Mouse (Mus musculus): ENCODE measurements around the gene Zfp385a. TPM values are rescaled to one million over a fixed set of nuclear protein-coding genes. Genes with fewer than 3 reads are reported as not detected.

Zfp385a gene
- polyA plus RNA-seq, 1 experiment = 26.8 TPM

- no peak within 1 kb of the TSS for H3K27ac ChIP-seq (ENCODE audit: insufficient read depth, low read length)
- H3K4me1 ChIP-seq (ENCODE audit: control insufficient read depth, insufficient read depth, low read length) = peaks cover 1% of the 10 kb centered on the region
- no peaks in the 10 kb centered on the region for H3K27me3 ChIP-seq (ENCODE audit: control insufficient read depth, insufficient read depth, low read length, poor library complexity, severe bottlenecking)
- H3K36me3 ChIP-seq (ENCODE audit: control insufficient read depth, insufficient read depth, low read length, poor library complexity, severe bottlenecking) = no peaks in the 10 kb centered on the region
- no peaks in the 10 kb centered on the region for H3K9me3 ChIP-seq (replicated peaks; ENCODE audit: control insufficient read depth, insufficient read depth, low read length, poor library complexity, severe bottlenecking)
- H3K9ac ChIP-seq (ENCODE audit: low read depth, poor library complexity, severe bottlenecking) = no peak within 1 kb of the TSS
- TF ChIP-seq EP300 (IDR thresholded peaks at IDR 0.05; ENCODE audit: insufficient read depth, low read depth, low read length) (no peak), CTCF (IDR thresholded peaks at IDR 0.05; ENCODE audit: low read depth, low read length) (no peak), POLR2A (IDR thresholded peaks at IDR 0.05; ENCODE audit: insufficient read depth, low read length) (no peak)
- no peak within 1 kb of the TSS for H3K4me3 ChIP-seq (ENCODE audit: low read depth, low read length)
These were observed 29.5 kb downstream of the Zfp385a start, which contains the start of gene Gpr84 for GRCm38 (mm10) chr15:103310365-103310910. Gene Gpr84 (minus strand): TSS chr15:103310612.

- no peaks in the 10 kb centered on the region for H3K36me3 ChIP-seq (ENCODE audit: control insufficient read depth, insufficient read depth, low read length, poor library complexity, severe bottlenecking)
- H3K27ac ChIP-seq (ENCODE audit: insufficient read depth, low read length) = no peak overlapping the region
- peak overlapping the region; percentile 11; the same call in 1 of the 2 replicates for H3K9ac ChIP-seq (ENCODE audit: low read depth, poor library complexity, severe bottlenecking)
- peak overlapping the region; percentile 1 for H3K4me3 ChIP-seq (ENCODE audit: low read depth, low read length)
- peaks cover 1% of the 10 kb centered on the region for H3K4me1 ChIP-seq (ENCODE audit: control insufficient read depth, insufficient read depth, low read length)
- H3K9me3 ChIP-seq (replicated peaks; ENCODE audit: control insufficient read depth, insufficient read depth, low read length, poor library complexity, severe bottlenecking) = no peaks in the 10 kb centered on the region
- no peak for TF ChIP-seq EP300 (IDR thresholded peaks at IDR 0.05; ENCODE audit: insufficient read depth, low read depth, low read length)
- TF ChIP-seq POLR2A (IDR thresholded peaks at IDR 0.05; ENCODE audit: insufficient read depth, low read length) = no peak
- H3K27me3 ChIP-seq (ENCODE audit: control insufficient read depth, insufficient read depth, low read length, poor library complexity, severe bottlenecking) = no peaks in the 10 kb centered on the region
These were observed 30.9 kb downstream of the Zfp385a start for GRCm38 (mm10) chr15:103308876-103309580.

- peak overlapping the region; percentile 1 for H3K4me3 ChIP-seq (ENCODE audit: low read depth, low read length)
- no peaks in the 10 kb centered on the region for H3K36me3 ChIP-seq (ENCODE audit: control insufficient read depth, insufficient read depth, low read length, poor library complexity, severe bottlenecking)
- no peaks in the 10 kb centered on the region for H3K27me3 ChIP-seq (ENCODE audit: control insufficient read depth, insufficient read depth, low read length, poor library complexity, severe bottlenecking)
- peak; percentile 53 for TF ChIP-seq CTCF (IDR thresholded peaks at IDR 0.05; ENCODE audit: low read depth, low read length)
- no peak for TF ChIP-seq POLR2A (IDR thresholded peaks at IDR 0.05; ENCODE audit: insufficient read depth, low read length)
- peaks cover 1% of the 10 kb centered on the region for H3K4me1 ChIP-seq (ENCODE audit: control insufficient read depth, insufficient read depth, low read length)
- H3K9ac ChIP-seq (ENCODE audit: low read depth, poor library complexity, severe bottlenecking) = peak overlapping the region; percentile 11; the same call in 1 of the 2 replicates
- H3K9me3 ChIP-seq (replicated peaks; ENCODE audit: control insufficient read depth, insufficient read depth, low read length, poor library complexity, severe bottlenecking) = no peaks in the 10 kb centered on the region
- H3K27ac ChIP-seq (ENCODE audit: insufficient read depth, low read length) = no peak overlapping the region
These were observed 31.6 kb downstream of the Zfp385a start for GRCm38 (mm10) chr15:103308056-103308875.

GRCm38 (mm10) chr15:103307125-103307524 lies 32.8 kb downstream of the Zfp385a start:
- TF ChIP-seq EP300 (IDR thresholded peaks at IDR 0.05; ENCODE audit: insufficient read depth, low read depth, low read length) (no peak), CTCF (IDR thresholded peaks at IDR 0.05; ENCODE audit: low read depth, low read length) (peak; percentile 71)
- Histone ChIP-seq H3K9me3 (replicated peaks; ENCODE audit: control insufficient read depth, insufficient read depth, low read length, poor library complexity, severe bottlenecking) (no peaks in the 10 kb centered on the region), H3K9ac (ENCODE audit: low read depth, poor library complexity, severe bottlenecking) (no peak overlapping the region), H3K4me1 (ENCODE audit: control insufficient read depth, insufficient read depth, low read length) (peaks cover 1% of the 10 kb centered on the region), H3K36me3 (ENCODE audit: control insufficient read depth, insufficient read depth, low read length, poor library complexity, severe bottlenecking) (no peaks in the 10 kb centered on the region), H3K4me3 (ENCODE audit: low read depth, low read length) (no peak overlapping the region), H3K27ac (ENCODE audit: insufficient read depth, low read length) (no peak overlapping the region), H3K27me3 (ENCODE audit: control insufficient read depth, insufficient read depth, low read length, poor library complexity, severe bottlenecking) (no peaks in the 10 kb centered on the region)

- no peak for TF ChIP-seq EP300 (IDR thresholded peaks at IDR 0.05; ENCODE audit: insufficient read depth, low read depth, low read length)
- no peak for TF ChIP-seq CTCF (IDR thresholded peaks at IDR 0.05; ENCODE audit: low read depth, low read length)
- no peak for TF ChIP-seq POLR2A (IDR thresholded peaks at IDR 0.05; ENCODE audit: insufficient read depth, low read length)
- Histone ChIP-seq H3K27me3 (ENCODE audit: control insufficient read depth, insufficient read depth, low read length, poor library complexity, severe bottlenecking) (no peaks in the 10 kb centered on the region), H3K9ac (ENCODE audit: low read depth, poor library complexity, severe bottlenecking) (peak overlapping the region; percentile 36; the same call in 1 of the 2 replicates), H3K4me3 (ENCODE audit: low read depth, low read length) (peak overlapping the region; percentile 64; the same call in 1 of the 2 replicates), H3K9me3 (replicated peaks; ENCODE audit: control insufficient read depth, insufficient read depth, low read length, poor library complexity, severe bottlenecking) (no peaks in the 10 kb centered on the region), H3K27ac (ENCODE audit: insufficient read depth, low read length) (no peak overlapping the region), H3K4me1 (ENCODE audit: control insufficient read depth, insufficient read depth, low read length) (peaks cover 1% of the 10 kb centered on the region), H3K36me3 (ENCODE audit: control insufficient read depth, insufficient read depth, low read length, poor library complexity, severe bottlenecking) (no peaks in the 10 kb centered on the region)
These were observed 33.9 kb downstream of the Zfp385a start for GRCm38 (mm10) chr15:103305792-103306645.
